Mouse (Mus musculus) C2C12 (cell line): ENCODE data around the gene Mapk8ip3. TPM values are rescaled to one million over a fixed set of nuclear protein-coding genes. Genes with fewer than 3 reads are reported as not detected.
A peak's percentile ranks its signal among the peaks of the same experiment; 100 is the strongest.

Experiments
- H3K27me3 ChIP-seq: one replicate; pipeline ENCODE4 v1.6.1; 2011; ENCODE audit not compliant: control insufficient read depth, insufficient read depth, insufficient read length
- H3K36me3 ChIP-seq: one replicate; pipeline ENCODE4 v1.6.1; 2011; ENCODE audit not compliant: control insufficient read depth, insufficient read depth
- H3K4me3 ChIP-seq: one replicate; pipeline ENCODE4 v1.5.1; 2011; ENCODE audit warnings: mild to moderate bottlenecking, control low read depth; ENCODE audit not compliant: poor library complexity, insufficient read depth, severe bottlenecking
- H3K79me2 ChIP-seq: one replicate; pipeline ENCODE4 v1.6.1; 2011; ENCODE audit not compliant: control insufficient read depth, insufficient read depth
- H3K79me3 ChIP-seq: one replicate; pipeline ENCODE4 v1.6.1; 2011; ENCODE audit warnings: low read depth, control low read depth
- H3ac ChIP-seq: one replicate; pipeline ENCODE3; 2011; ENCODE audit warnings: low read depth; ENCODE audit not compliant: control insufficient read depth, insufficient read length
- CEBPB ChIP-seq: IDR thresholded peaks from one replicate; pipeline ENCODE4 v1.6.1; 2011; ENCODE audit warnings: low read depth, mild to moderate bottlenecking, control low read depth, moderate library complexity
- CTCF ChIP-seq: IDR thresholded peaks from one replicate; pipeline ENCODE4 v1.5.1; 2011; ENCODE audit not compliant: control insufficient read depth, insufficient read depth, insufficient read length
- FOSL1 ChIP-seq: IDR thresholded peaks from one replicate; pipeline ENCODE4 v1.8.0; 2011; ENCODE audit warnings: mild to moderate bottlenecking, low read length; ENCODE audit not compliant: poor library complexity, insufficient read depth, severe bottlenecking
- MAX ChIP-seq: IDR thresholded peaks from one replicate; pipeline ENCODE4 v1.6.1; 2011; ENCODE audit warnings: mild to moderate bottlenecking, control low read depth
- MYOD1 ChIP-seq: IDR thresholded peaks from one replicate; pipeline ENCODE4 v1.6.1; 2011; ENCODE audit warnings: low read depth; ENCODE audit not compliant: control insufficient read depth, insufficient read length
- MYOG ChIP-seq: IDR thresholded peaks from one replicate; pipeline ENCODE4 v1.6.1; 2011; ENCODE audit not compliant: control insufficient read depth, insufficient read length; ENCODE audit errors: extremely low read depth
- USF1 ChIP-seq: IDR thresholded peaks from one replicate; pipeline ENCODE4 v1.6.1; 2011; ENCODE audit warnings: low read depth, mild to moderate bottlenecking, control low read depth, moderate library complexity
- polyA plus RNA-seq: library from polyadenylated mRNA; unstranded; fragments of >200 nt; fragmentation: generic; extraction: Trizol; gene quantifications from one replicate; pipeline ENCODE4 v1.2.1, GENCODE M21; 2012; ENCODE audit warnings: missing spikeins

The Mapk8ip3 gene
- polyA plus RNA-seq, 1 experiment, result 17.7 TPM

DNA sequence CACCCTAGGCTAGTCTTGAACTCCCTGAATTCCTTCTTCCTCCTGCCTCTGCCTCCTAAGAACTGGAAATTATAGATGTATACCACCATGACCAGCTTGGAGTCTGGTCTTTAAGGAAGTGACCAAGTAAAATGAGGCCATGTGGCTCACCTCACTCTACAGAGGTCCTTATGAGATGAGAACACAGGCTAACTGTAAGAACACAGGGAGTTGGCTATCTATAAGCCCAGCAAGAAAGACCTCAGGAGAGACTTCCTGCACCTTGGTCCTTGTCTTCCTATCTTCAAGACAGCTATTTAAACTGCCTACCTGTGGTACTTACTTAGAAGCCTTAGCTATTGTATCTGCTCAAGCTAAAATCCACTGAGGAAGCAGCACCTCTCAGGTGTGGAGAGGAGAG is 22.8 kb downstream of the Mapk8ip3 start:
- no peaks in the 10 kb centered on the region for H3K79me2 ChIP-seq
- peaks cover 79% of the 10 kb centered on the region for H3K36me3 ChIP-seq
- no peaks in the 10 kb centered on the region for H3K79me3 ChIP-seq
- H3ac ChIP-seq, result no peak overlapping the region
- no peaks in the 10 kb centered on the region for H3K27me3 ChIP-seq
- no peak for TF ChIP-seq USF1
- TF ChIP-seq CTCF, result no peak
- no peak for TF ChIP-seq CEBPB
- no peak for TF ChIP-seq FOSL1
- TF ChIP-seq MYOG, result no peak
- no peak for TF ChIP-seq MAX
- no peak for TF ChIP-seq MYOD1
- H3K4me3 ChIP-seq, result no peak overlapping the region

DNA sequence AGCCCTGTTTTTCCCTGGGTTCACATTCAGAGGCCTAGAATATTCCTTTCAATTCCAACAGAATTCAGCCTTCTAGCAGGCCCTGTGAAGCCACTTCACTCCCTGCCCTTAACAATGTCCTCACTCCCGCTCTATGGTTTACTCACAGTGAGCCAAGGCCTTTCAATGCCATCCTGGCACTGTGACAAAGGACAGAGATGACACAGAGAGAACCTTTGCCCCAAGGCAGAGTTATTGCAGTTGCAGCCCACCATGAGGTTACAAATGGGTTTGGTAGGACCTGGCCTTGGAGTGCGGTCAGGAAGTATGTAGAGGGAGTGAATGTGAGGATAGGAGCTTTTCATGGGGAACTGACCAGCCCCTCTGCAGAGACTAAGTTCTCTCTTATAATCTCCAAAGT is 29.2 kb downstream of the Mapk8ip3 start:
- H3K4me3 ChIP-seq, result no peak overlapping the region
- peaks cover 85% of the 10 kb centered on the region for H3K36me3 ChIP-seq
- H3K27me3 ChIP-seq, result no peaks in the 10 kb centered on the region
- no peaks in the 10 kb centered on the region for H3K79me3 ChIP-seq
- no peak for TF ChIP-seq MAX
- H3ac ChIP-seq, result no peak overlapping the region
- no peaks in the 10 kb centered on the region for H3K79me2 ChIP-seq

DNA sequence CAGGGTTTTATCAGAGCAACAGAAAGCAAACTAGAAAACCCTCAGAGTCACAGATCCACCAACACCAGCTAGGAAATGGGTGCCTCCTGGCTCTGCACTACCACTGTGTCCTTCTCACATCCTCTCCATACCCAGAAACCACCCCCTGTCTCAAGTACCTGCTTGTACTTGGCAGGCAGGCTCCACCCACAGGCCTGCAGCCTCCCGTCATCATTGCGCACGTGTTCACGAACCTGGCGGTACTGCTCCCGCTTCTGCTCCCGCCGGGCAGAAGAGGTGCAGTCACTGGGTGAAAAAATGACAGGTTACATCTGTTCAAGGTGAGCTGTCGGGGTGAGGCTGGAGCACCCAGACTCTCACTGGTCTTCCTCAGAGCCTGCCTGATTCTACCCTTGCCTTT is 33.0 kb downstream of the Mapk8ip3 start:
- Histone ChIP-seq H3ac (no peak overlapping the region), H3K79me3 (no peaks in the 10 kb centered on the region), H3K79me2 (no peaks in the 10 kb centered on the region), H3K4me3 (no peak overlapping the region), H3K27me3 (no peaks in the 10 kb centered on the region), H3K36me3 (peaks cover 86% of the 10 kb centered on the region)
- TF ChIP-seq MYOD1 (no peak), CTCF (no peak), CEBPB (no peak), FOSL1 (no peak), MAX (no peak), MYOG (no peak)

DNA sequence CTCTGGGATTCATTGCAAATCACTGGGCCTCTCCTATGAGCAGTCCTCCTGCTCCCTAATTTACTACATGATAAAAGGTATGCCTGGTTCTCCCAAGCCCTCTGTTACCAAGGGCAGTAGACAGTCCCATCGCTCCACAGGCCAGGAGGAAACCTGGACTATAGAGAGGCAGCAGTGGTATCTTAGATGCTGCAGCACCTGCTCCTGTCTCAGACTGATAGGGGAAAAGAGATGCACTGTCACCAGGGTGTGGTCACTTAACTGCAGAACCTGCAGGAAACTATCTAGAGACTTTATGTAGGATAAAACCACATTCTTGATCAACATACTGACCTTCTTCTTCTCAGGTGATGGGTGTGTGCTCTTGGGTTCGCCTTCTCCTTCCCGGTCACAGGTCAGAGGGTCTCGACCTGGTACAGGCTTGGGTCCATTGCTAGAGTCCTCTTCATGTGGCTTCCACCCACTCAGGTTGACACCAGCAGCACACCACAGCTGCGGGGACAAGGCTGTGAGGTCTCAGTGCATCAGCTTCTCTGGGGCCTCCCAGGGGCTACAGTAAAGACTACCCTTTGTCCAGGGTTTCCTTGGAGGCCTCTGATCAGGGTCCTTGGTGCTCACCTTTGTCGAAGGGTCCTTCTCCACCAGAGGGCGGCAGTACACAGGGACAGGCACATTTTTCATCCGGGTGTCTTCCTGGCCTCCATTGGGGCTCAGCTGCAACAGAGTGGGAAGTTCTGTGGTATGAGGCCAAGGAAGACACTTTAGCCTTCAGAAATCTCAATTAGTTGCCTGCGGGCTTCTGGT is 33.9 kb downstream of the Mapk8ip3 start:
- H3K79me2 ChIP-seq, result no peaks in the 10 kb centered on the region
- H3K79me3 ChIP-seq, result no peaks in the 10 kb centered on the region
- H3K4me3 ChIP-seq, result no peak overlapping the region
- H3ac ChIP-seq, result no peak overlapping the region
- H3K27me3 ChIP-seq, result no peaks in the 10 kb centered on the region
- TF ChIP-seq MYOG (no peak), MAX (no peak), CTCF (peak; percentile 16), FOSL1 (no peak)
- H3K36me3 ChIP-seq, result peaks cover 80% of the 10 kb centered on the region

DNA sequence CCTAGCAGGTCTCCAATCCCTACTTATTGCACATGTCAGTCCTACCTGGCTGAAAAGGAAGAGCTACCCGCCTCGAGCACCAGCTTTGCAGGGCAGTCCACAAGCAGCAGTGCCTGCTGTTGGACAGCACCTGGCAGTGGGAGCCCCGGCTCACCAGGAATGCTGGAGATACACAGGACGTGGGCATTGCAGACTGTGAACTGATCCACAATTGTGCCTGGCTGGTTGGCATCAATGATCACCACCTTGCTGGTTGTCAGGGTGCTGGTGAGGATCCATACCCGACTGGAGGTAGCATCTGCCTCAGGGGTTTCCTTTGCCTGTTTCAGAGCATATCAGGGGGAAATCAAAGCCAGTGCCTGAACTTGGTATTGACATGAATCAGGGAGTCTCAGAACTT is 34.7 kb downstream of the Mapk8ip3 start:
- Histone ChIP-seq H3K36me3 (peaks cover 80% of the 10 kb centered on the region), H3K4me3 (no peak overlapping the region), H3ac (no peak overlapping the region), H3K27me3 (no peaks in the 10 kb centered on the region), H3K79me3 (no peaks in the 10 kb centered on the region), H3K79me2 (peaks cover 1% of the 10 kb centered on the region)
- no peak for TF ChIP-seq MYOG
- TF ChIP-seq USF1, result no peak
- no peak for TF ChIP-seq MYOD1

DNA sequence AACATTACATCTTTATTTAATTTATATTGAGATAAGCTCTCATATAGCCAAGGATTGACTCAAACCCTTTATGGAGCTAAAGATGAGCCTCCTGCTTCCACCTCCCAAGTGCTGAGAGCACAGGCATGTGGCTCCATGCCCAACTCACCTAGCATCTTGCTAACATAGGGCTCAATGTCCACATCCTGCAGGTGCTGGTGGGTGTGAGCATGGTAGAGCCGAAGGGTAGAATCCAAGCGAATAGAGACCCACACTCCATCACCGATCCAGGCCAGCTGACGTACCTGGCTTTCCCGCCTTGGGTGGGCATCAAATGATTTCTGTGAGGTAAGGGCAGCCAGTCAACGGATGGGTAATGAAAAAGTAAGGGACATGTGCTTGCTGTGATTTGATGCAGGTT is 36.8 kb downstream of the Mapk8ip3 start:
- Histone ChIP-seq H3K36me3 (peaks cover 66% of the 10 kb centered on the region), H3K4me3 (no peak overlapping the region), H3K79me2 (peaks cover 17% of the 10 kb centered on the region), H3K79me3 (peaks cover 4% of the 10 kb centered on the region), H3K27me3 (no peaks in the 10 kb centered on the region), H3ac (no peak overlapping the region)
- no peak for TF ChIP-seq USF1
- TF ChIP-seq MAX, result no peak
- no peak for TF ChIP-seq MYOD1
- TF ChIP-seq CEBPB, result no peak
- no peak for TF ChIP-seq CTCF
- no peak for TF ChIP-seq MYOG
- no peak for TF ChIP-seq FOSL1

DNA sequence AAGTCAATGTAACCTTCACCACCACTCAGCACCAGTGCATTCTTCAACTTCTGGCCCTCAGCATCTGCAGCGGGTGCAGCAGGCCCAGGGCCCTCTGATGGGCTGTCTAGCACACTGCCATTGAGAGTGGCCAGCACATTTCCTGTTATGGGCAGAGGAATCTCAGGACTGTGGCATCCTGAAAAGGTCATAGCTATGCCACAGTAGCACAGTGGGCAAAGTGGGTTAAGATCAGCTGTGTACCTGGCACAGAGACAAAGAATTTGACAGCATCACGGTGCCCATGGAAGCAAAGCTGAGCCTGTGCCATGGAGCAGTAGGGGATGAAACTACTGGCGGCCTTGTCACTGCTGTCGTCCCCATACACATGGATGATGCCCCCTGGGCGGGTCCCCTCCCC is 37.6 kb downstream of the Mapk8ip3 start:
- Histone ChIP-seq H3K4me3 (no peak overlapping the region), H3K27me3 (no peaks in the 10 kb centered on the region), H3K79me3 (peaks cover 5% of the 10 kb centered on the region), H3K79me2 (peaks cover 26% of the 10 kb centered on the region), H3ac (no peak overlapping the region), H3K36me3 (peaks cover 60% of the 10 kb centered on the region)
- TF ChIP-seq CTCF (no peak), CEBPB (no peak), MYOD1 (no peak), USF1 (no peak), MYOG (no peak), MAX (no peak), FOSL1 (no peak)
